Mouse (Mus musculus) stomach, postnatal 0 days (tissue): ENCODE data around the gene Polg2. TPM values are rescaled to one million over a fixed set of nuclear protein-coding genes. Genes with fewer than 3 reads are reported as not detected.
A peak's percentile ranks its signal among the peaks of the same experiment; 100 is the strongest.

Experiments used
- ATAC-seq: fragments of 200-750 bp; cut with Nextera tagmentation; 2 replicates; pipeline ENCODE4 v1.8.0; 2017; ENCODE audit not compliant: low FRiP score, low TSS enrichment
- DNase-seq: peaks from one replicate; pipeline ENCODE4 v3.0.0-alpha.2; 2016; ENCODE audit warnings: low spot score
- H3K27ac ChIP-seq: fragments of 300-500 bp; sonication (generic); replicated peaks from 2 replicates; pipeline ENCODE4 v1.5.1; 2014; ENCODE audit warnings: mild to moderate bottlenecking, control low read depth
- H3K27me3 ChIP-seq: fragments of 300-500 bp; sonication (generic); 2 replicates; pipeline ENCODE4 v1.6.1; 2014; ENCODE audit warnings: low read length; ENCODE audit not compliant: control insufficient read depth, insufficient read depth
- H3K36me3 ChIP-seq: fragments of 300-500 bp; sonication (generic); 2 replicates; pipeline ENCODE4 v1.6.1; 2014; ENCODE audit warnings: low read length, mixed read lengths; ENCODE audit not compliant: control insufficient read depth, insufficient read depth
- H3K4me1 ChIP-seq: fragments of 300-500 bp; sonication (generic); replicated peaks from 2 replicates; pipeline ENCODE4 v1.6.1; 2014; ENCODE audit warnings: antibody characterized with exemption; ENCODE audit not compliant: control insufficient read depth, insufficient read depth
- H3K4me2 ChIP-seq: fragments of 300-500 bp; sonication (generic); replicated peaks from 2 replicates; pipeline ENCODE4 v1.6.1; 2014; ENCODE audit warnings: low read depth, mild to moderate bottlenecking, control low read depth, moderate library complexity
- H3K4me3 ChIP-seq: fragments of 300-500 bp; sonication (generic); 2 replicates; pipeline ENCODE4 v1.5.1; 2014; ENCODE audit warnings: low read depth, low read length, control low read depth
- H3K9ac ChIP-seq: fragments of 300-500 bp; sonication (generic); 2 replicates; pipeline ENCODE4 v1.6.1; 2014; ENCODE audit warnings: mild to moderate bottlenecking, low read length, control low read depth, mixed read lengths
- H3K9me3 ChIP-seq: fragments of 300-500 bp; sonication (generic); 2 replicates; pipeline ENCODE4 v1.6.1; 2016; ENCODE audit warnings: low read length; ENCODE audit not compliant: control insufficient read depth
- CTCF ChIP-seq: IDR thresholded peaks from 2 replicates; pipeline ENCODE4 v1.5.1; 2016; ENCODE audit warnings: antibody characterized with exemption, low read depth, mild to moderate bottlenecking, moderate library complexity
- EP300 ChIP-seq: optimal IDR thresholded peaks from 2 replicates; pipeline ENCODE3; 2016; ENCODE audit warnings: antibody characterized with exemption
- WGBS: fragments of 180-500 bp; shearing (Covaris S2); extraction: QIAGEN DNeasy Blood & Tissue Kit; methylation state at CpG from one replicate; pipeline ENCODE4 v1.1.7; 2014; 5-methylcytosine and 5-hydroxymethylcytosine counted together
- polyA plus RNA-seq: library from polyadenylated mRNA; unstranded; fragments of >200 nt; fragmentation: Nextera tagmentation; extraction: Ambion mirVana; gene quantifications from 2 replicates; pipeline ENCODE4 v1.2.1, GENCODE M21; 2015

Polg2 gene
- polyA plus RNA-seq, 1 experiment from 2014 or later = 8.9 TPM

DNA sequence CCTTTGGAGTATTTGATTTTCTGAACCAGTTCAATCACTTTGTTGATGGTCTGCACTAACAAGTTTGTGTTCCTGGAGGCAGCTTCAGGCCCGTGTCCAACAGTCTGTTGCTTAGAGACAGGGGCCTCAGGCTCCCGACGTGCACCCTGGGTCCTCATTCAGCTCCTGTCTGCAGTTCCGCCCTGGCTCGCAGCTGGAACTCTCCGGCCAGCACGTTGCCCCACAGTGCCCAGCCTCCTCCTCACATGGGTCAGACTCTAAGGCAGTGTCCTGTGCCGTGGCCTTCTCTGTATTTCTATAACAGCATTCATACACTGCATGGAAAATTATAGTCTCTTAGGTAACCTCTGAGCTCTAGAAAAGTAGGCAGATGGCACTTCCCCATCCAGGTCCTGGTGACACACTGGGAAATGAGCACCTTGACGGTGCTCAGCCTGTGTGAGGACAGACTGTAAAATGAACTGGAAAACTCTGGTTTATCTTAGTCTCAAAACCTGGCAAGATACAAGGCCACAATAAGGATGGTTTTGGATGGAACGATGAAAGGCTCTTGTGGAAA, 22.8 kb upstream of the Polg2 start:
- WGBS = 89% methylated on average over 10 of the region's 10 CpGs
- ATAC-seq (0 out of 2 replicates have a peak, but pooled peaks have one; percentile 28), DNase-seq (no peak)
- no peaks in the 10 kb centered on the region for H3K27me3 ChIP-seq
- no peak overlapping the region for H3K4me2 ChIP-seq
- no peak for TF ChIP-seq CTCF
- TF ChIP-seq EP300 = no peak
- H3K27ac ChIP-seq = no peak overlapping the region
- no peak overlapping the region for H3K4me3 ChIP-seq
- no peaks in the 10 kb centered on the region for H3K9me3 ChIP-seq
- H3K9ac ChIP-seq = no peak overlapping the region
- no peaks in the 10 kb centered on the region for H3K4me1 ChIP-seq
- peaks cover 12% of the 10 kb centered on the region for H3K36me3 ChIP-seq

DNA sequence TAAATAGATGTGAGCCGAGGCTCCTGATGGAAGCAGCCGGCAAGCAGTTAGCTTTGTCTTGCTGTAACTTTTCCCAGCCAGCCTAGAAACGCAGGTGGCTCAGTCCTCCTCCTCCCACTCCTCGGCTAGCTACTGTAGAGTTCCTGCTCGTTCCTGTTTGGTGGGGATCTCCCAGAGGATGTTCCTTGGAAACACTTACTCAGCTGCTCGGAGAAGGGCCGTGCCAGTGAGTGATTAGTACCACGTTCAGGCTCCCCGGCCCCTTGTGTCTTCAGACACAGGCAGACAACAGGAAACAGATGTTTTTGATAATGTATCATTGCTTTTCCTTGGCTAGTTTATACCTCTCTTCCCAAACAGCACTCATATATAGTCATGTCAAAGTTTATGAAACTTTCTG, 16.3 kb upstream of the Polg2 start:
- H3K4me1 ChIP-seq = no peaks in the 10 kb centered on the region
- H3K27ac ChIP-seq = no peak overlapping the region
- H3K4me3 ChIP-seq = no peak overlapping the region
- no peaks in the 10 kb centered on the region for H3K27me3 ChIP-seq
- WGBS = 52% methylated on average over 9 of the region's 9 CpGs
- H3K4me2 ChIP-seq = no peak overlapping the region
- peaks cover 7% of the 10 kb centered on the region for H3K36me3 ChIP-seq
- DNase-seq (no peak), ATAC-seq (peak; percentile 24; the same call in 1 of the 2 replicates)
- no peak overlapping the region for H3K9ac ChIP-seq
- no peaks in the 10 kb centered on the region for H3K9me3 ChIP-seq
- TF ChIP-seq CTCF (no peak), EP300 (no peak)

DNA sequence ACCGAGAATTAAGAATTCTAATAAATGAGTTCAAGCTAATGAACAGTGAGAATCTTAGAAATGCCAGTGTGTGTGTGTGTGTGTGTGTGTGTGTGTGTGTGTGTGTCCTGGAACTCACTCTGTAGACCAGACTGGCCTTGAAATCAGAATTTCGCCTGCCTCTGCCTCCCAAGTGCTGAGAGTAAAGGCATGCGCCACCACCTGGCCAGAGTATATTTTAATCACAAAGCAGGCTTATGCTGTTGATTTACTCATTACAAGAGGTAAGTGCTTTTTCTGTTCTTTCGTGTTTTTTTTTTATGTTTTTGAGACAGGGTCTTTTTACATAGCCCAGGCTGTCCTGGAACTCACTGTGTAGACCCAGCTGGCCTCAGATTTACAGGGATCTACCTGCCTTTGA, 14.5 kb upstream of the Polg2 start:
- no peak for ATAC-seq
- 80% methylated on average over 4 of the region's 4 CpGs for WGBS
- peaks cover 7% of the 10 kb centered on the region; the same call in 1 of the 2 replicates for H3K36me3 ChIP-seq

DNA sequence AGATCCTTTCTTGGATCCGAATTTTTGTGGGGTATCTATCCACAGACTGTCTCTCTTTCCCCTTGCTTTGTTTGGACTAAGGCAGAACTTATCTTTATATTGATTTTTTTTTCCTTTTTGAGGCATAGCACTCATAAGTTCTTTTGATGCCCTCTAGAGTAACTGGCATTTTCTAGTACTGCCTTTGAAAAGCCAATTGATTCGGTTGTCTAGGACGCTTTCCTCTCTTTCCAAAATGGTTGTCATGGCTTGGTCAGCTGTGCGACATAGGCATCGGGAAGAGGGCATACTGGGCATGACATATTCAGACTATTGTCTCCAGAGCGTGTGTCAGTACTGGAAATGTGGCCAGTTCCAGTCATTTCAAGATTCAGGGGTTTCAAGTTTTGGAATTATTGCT, 10.3 kb upstream of the Polg2 start:
- H3K9me3 ChIP-seq = no peaks in the 10 kb centered on the region
- WGBS = 0% methylated on average over 6 of the region's 6 CpGs
- peak overlapping the region; percentile 100 for H3K9ac ChIP-seq
- TF ChIP-seq EP300 = no peak
- no peak for TF ChIP-seq CTCF
- H3K4me2 ChIP-seq = peak overlapping the region; percentile 68
- H3K36me3 ChIP-seq = peaks cover 6% of the 10 kb centered on the region; the same call in 1 of the 2 replicates
- no peak for ATAC-seq
- peak overlapping the region; percentile 100 for H3K27ac ChIP-seq
- H3K27me3 ChIP-seq = no peaks in the 10 kb centered on the region
- H3K4me3 ChIP-seq = peak overlapping the region; percentile 93
- H3K4me1 ChIP-seq = no peaks in the 10 kb centered on the region
- no peak for DNase-seq

More for the DNA sequence above, 14.5 kb upstream of the Polg2 start:
- Histone ChIP-seq H3K27me3 (no peaks in the 10 kb centered on the region), H3K4me2 (no peak overlapping the region), H3K4me1 (no peaks in the 10 kb centered on the region), H3K4me3 (no peak overlapping the region), H3K27ac (no peak overlapping the region), H3K9me3 (no peaks in the 10 kb centered on the region), H3K9ac (no peak overlapping the region)
- TF ChIP-seq CTCF (peak; percentile 44), EP300 (no peak)
- DNase-seq = no peak

DNA sequence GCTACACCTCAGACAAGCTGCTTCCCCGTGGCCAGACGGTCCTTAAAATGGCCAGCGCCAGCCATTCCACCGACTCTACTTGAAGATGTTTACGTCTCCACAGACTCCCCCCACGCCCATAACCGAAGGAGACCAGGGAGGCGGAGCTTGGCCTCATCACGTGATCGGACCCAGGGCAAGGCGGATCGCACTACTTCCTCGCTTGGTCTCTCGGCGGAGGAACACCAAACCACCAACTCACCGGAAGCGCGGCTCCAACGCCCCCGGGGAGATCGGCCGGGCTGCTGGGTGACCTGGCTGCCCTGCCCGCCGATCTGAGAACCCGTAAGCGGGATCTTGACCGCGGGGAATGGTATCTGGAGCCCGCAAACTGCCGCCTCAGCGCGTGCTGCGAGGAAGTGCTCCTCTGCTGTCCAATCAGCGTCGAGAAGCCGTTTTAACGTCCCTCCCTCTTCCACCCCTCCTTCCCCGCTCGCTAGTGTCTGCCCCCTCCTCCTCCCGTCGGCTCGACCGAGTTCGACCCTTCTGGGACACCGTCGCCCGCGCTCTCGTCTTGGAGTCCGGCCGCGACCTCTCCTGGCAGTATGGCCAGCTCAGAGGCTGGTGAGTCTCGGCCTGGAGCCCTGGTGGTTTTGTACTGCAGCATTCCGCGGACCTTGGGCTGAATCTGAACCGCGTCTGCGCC, 9.6 kb upstream of the Polg2 start, which contains the start of the genes Ddx5 and Cep95:
Gene Ddx5, minus strand, starts transcription at position 411 of the 685 bp plus-strand sequence.
Gene Cep95, plus strand, starts transcription at position 478 of the 685 bp plus-strand sequence.
- H3K4me1 ChIP-seq = no peaks in the 10 kb centered on the region
- H3K9me3 ChIP-seq = no peaks in the 10 kb centered on the region
- peak within 1 kb of the TSS; percentile 100 for H3K9ac ChIP-seq
- ATAC-seq (peak; percentile 92), DNase-seq (peak; percentile 98)
- under 1% methylated on average over 58 of the region's 58 CpGs for WGBS
- peaks cover 9% of the 10 kb centered on the region; the same call in 1 of the 2 replicates for H3K36me3 ChIP-seq
- peak within 1 kb of the TSS; percentile 93 for H3K4me3 ChIP-seq
- peak within 1 kb of the TSS; percentile 68 for H3K4me2 ChIP-seq
- peak within 1 kb of the TSS; percentile 100 for H3K27ac ChIP-seq
- no peaks in the 10 kb centered on the region for H3K27me3 ChIP-seq
- TF ChIP-seq CTCF (peak; percentile 64), EP300 (no peak)
